Mouse (Mus musculus): Measurements from ENCODE around the gene Rab40c. TPM values are rescaled to one million over a fixed set of nuclear protein-coding genes. Genes with fewer than 3 reads are reported as not detected.

Rab40c gene
- polyA plus RNA-seq, 1 experiment from 2014 or later, result 59.2 TPM

GRCm38 (mm10) chr17:25957586-25958051, 38.1 kb upstream of the Rab40c start:
- no peak overlapping the region for H3K27ac ChIP-seq (ENCODE audit: low read length)
- peaks cover 10% of the 10 kb centered on the region for H3K27me3 ChIP-seq (replicated peaks; ENCODE audit: control insufficient read depth, insufficient read depth, low read length)
- no peak for ATAC-seq
- 74% methylated on average over 14 of the region's 14 CpGs for WGBS
- no peaks in the 10 kb centered on the region; the same call in 1 of the 2 replicates for H3K36me3 ChIP-seq (ENCODE audit: control insufficient read depth, insufficient read depth)
- H3K9ac ChIP-seq (replicated peaks; ENCODE audit: low read depth, low read length), result no peak overlapping the region
- no peaks in the 10 kb centered on the region for H3K9me3 ChIP-seq (ENCODE audit: control insufficient read depth, low read length)
- H3K4me1 ChIP-seq (replicated peaks; ENCODE audit: control insufficient read depth, insufficient read depth, low read length), result 0 out of 2 replicates have a peak, but pooled peaks cover 4% of the 10 kb centered on the region
- no peak overlapping the region for H3K4me3 ChIP-seq (replicated peaks; ENCODE audit: low read length)
- H3K4me2 ChIP-seq (ENCODE audit: low read length), result no peak overlapping the region

- no peak for ATAC-seq
- no peaks in the 10 kb centered on the region for H3K9me3 ChIP-seq (ENCODE audit: control insufficient read depth, low read length)
- no peaks in the 10 kb centered on the region; the same call in 1 of the 2 replicates for H3K36me3 ChIP-seq (ENCODE audit: control insufficient read depth, insufficient read depth)
- peaks cover 20% of the 10 kb centered on the region for H3K27me3 ChIP-seq (replicated peaks; ENCODE audit: control insufficient read depth, insufficient read depth, low read length)
- H3K27ac ChIP-seq (ENCODE audit: low read length), result no peak overlapping the region
- WGBS, result 84% methylated on average over 7 of the region's 7 CpGs
- H3K4me2 ChIP-seq (ENCODE audit: low read length), result no peak overlapping the region
- H3K9ac ChIP-seq (replicated peaks; ENCODE audit: low read depth, low read length), result no peak overlapping the region
- H3K4me1 ChIP-seq (replicated peaks; ENCODE audit: control insufficient read depth, insufficient read depth, low read length), result peaks cover 9% of the 10 kb centered on the region
- H3K4me3 ChIP-seq (replicated peaks; ENCODE audit: low read length), result no peak overlapping the region
Observed at GRCm38 (mm10) chr17:25956631-25957030, 37.1 kb upstream of the Rab40c start.

- Histone ChIP-seq H3K27me3 (replicated peaks; ENCODE audit: control insufficient read depth, insufficient read depth, low read length) (peaks cover 25% of the 10 kb centered on the region), H3K36me3 (ENCODE audit: control insufficient read depth, insufficient read depth) (no peaks in the 10 kb centered on the region; the same call in 1 of the 2 replicates), H3K4me2 (ENCODE audit: low read length) (no peak overlapping the region), H3K9ac (replicated peaks; ENCODE audit: low read depth, low read length) (no peak overlapping the region), H3K9me3 (ENCODE audit: control insufficient read depth, low read length) (no peaks in the 10 kb centered on the region), H3K4me1 (replicated peaks; ENCODE audit: control insufficient read depth, insufficient read depth, low read length) (peaks cover 14% of the 10 kb centered on the region), H3K27ac (ENCODE audit: low read length) (no peak overlapping the region), H3K4me3 (replicated peaks; ENCODE audit: low read length) (no peak overlapping the region)
- WGBS, result 67% methylated on average over 6 of the region's 7 CpGs
- no peak for ATAC-seq
Observed at GRCm38 (mm10) chr17:25956201-25956600, 36.7 kb upstream of the Rab40c start.

- H3K27ac ChIP-seq (ENCODE audit: low read length), result no peak overlapping the region
- H3K4me2 ChIP-seq (ENCODE audit: low read length), result no peak overlapping the region
- no peaks in the 10 kb centered on the region; the same call in 1 of the 2 replicates for H3K36me3 ChIP-seq (ENCODE audit: control insufficient read depth, insufficient read depth)
- no peak overlapping the region for H3K9ac ChIP-seq (replicated peaks; ENCODE audit: low read depth, low read length)
- H3K4me1 ChIP-seq (replicated peaks; ENCODE audit: control insufficient read depth, insufficient read depth, low read length), result peaks cover 15% of the 10 kb centered on the region
- H3K27me3 ChIP-seq (replicated peaks; ENCODE audit: control insufficient read depth, insufficient read depth, low read length), result peaks cover 27% of the 10 kb centered on the region
- 70% methylated on average over 3 of the region's 3 CpGs for WGBS
- no peak overlapping the region for H3K4me3 ChIP-seq (replicated peaks; ENCODE audit: low read length)
- no peaks in the 10 kb centered on the region for H3K9me3 ChIP-seq (ENCODE audit: control insufficient read depth, low read length)
- ATAC-seq, result no peak
Observed at GRCm38 (mm10) chr17:25955736-25956135, 36.2 kb upstream of the Rab40c start.

- no peak for ATAC-seq
- peaks cover 15% of the 10 kb centered on the region for H3K4me1 ChIP-seq (replicated peaks; ENCODE audit: control insufficient read depth, insufficient read depth, low read length)
- no peak overlapping the region for H3K9ac ChIP-seq (replicated peaks; ENCODE audit: low read depth, low read length)
- H3K4me3 ChIP-seq (replicated peaks; ENCODE audit: low read length), result no peak overlapping the region
- 75% methylated on average over 2 of the region's 2 CpGs for WGBS
- peaks cover 36% of the 10 kb centered on the region for H3K27me3 ChIP-seq (replicated peaks; ENCODE audit: control insufficient read depth, insufficient read depth, low read length)
- H3K4me2 ChIP-seq (ENCODE audit: low read length), result no peak overlapping the region
- no peak overlapping the region for H3K27ac ChIP-seq (ENCODE audit: low read length)
- no peaks in the 10 kb centered on the region; the same call in 1 of the 2 replicates for H3K36me3 ChIP-seq (ENCODE audit: control insufficient read depth, insufficient read depth)
- no peaks in the 10 kb centered on the region for H3K9me3 ChIP-seq (ENCODE audit: control insufficient read depth, low read length)
Observed at GRCm38 (mm10) chr17:25954671-25955070, 35.1 kb upstream of the Rab40c start.

GRCm38 (mm10) chr17:25953161-25953560, 33.6 kb upstream of the Rab40c start:
- WGBS, result 74% methylated on average over 5 of the region's 5 CpGs
- no peak overlapping the region for H3K4me3 ChIP-seq (replicated peaks; ENCODE audit: low read length)
- H3K9ac ChIP-seq (replicated peaks; ENCODE audit: low read depth, low read length), result no peak overlapping the region
- no peak overlapping the region for H3K27ac ChIP-seq (ENCODE audit: low read length)
- H3K4me2 ChIP-seq (ENCODE audit: low read length), result no peak overlapping the region
- peaks cover 15% of the 10 kb centered on the region for H3K4me1 ChIP-seq (replicated peaks; ENCODE audit: control insufficient read depth, insufficient read depth, low read length)
- no peaks in the 10 kb centered on the region for H3K9me3 ChIP-seq (ENCODE audit: control insufficient read depth, low read length)
- ATAC-seq, result no peak
- H3K36me3 ChIP-seq (ENCODE audit: control insufficient read depth, insufficient read depth), result no peaks in the 10 kb centered on the region; the same call in 1 of the 2 replicates
- H3K27me3 ChIP-seq (replicated peaks; ENCODE audit: control insufficient read depth, insufficient read depth, low read length), result peaks cover 36% of the 10 kb centered on the region

GRCm38 (mm10) chr17:25951803-25952623, 32.5 kb upstream of the Rab40c start, which contains the start of gene A930017K11Rik:
A930017K11Rik (minus strand) TSS chr17:25952565.
- Histone ChIP-seq H3K9me3 (ENCODE audit: control insufficient read depth, low read length) (no peaks in the 10 kb centered on the region), H3K4me3 (replicated peaks; ENCODE audit: low read length) (peak within 1 kb of the TSS; percentile 34), H3K4me2 (ENCODE audit: low read length) (peak within 1 kb of the TSS; percentile 46), H3K27ac (ENCODE audit: low read length) (no peak within 1 kb of the TSS), H3K36me3 (ENCODE audit: control insufficient read depth, insufficient read depth) (no peaks in the 10 kb centered on the region; the same call in 1 of the 2 replicates), H3K9ac (replicated peaks; ENCODE audit: low read depth, low read length) (0 out of 2 replicates have a peak within 1 kb of the TSS, but pooled peaks have one; percentile 2), H3K27me3 (replicated peaks; ENCODE audit: control insufficient read depth, insufficient read depth, low read length) (peaks cover 36% of the 10 kb centered on the region), H3K4me1 (replicated peaks; ENCODE audit: control insufficient read depth, insufficient read depth, low read length) (peaks cover 11% of the 10 kb centered on the region)
- WGBS, result under 1% methylated on average over 56 of the region's 58 CpGs
- ATAC-seq, result no peak

GRCm38 (mm10) chr17:25951225-25951802, 31.8 kb upstream of the Rab40c start:
- no peaks in the 10 kb centered on the region; the same call in 1 of the 2 replicates for H3K36me3 ChIP-seq (ENCODE audit: control insufficient read depth, insufficient read depth)
- peak overlapping the region; percentile 46 for H3K4me2 ChIP-seq (ENCODE audit: low read length)
- 1% methylated on average over 33 of the region's 33 CpGs for WGBS
- peak overlapping the region; percentile 34 for H3K4me3 ChIP-seq (replicated peaks; ENCODE audit: low read length)
- H3K9ac ChIP-seq (replicated peaks; ENCODE audit: low read depth, low read length), result no peak overlapping the region
- no peak overlapping the region for H3K27ac ChIP-seq (ENCODE audit: low read length)
- peaks cover 11% of the 10 kb centered on the region for H3K4me1 ChIP-seq (replicated peaks; ENCODE audit: control insufficient read depth, insufficient read depth, low read length)
- no peak for ATAC-seq
- no peaks in the 10 kb centered on the region for H3K9me3 ChIP-seq (ENCODE audit: control insufficient read depth, low read length)
- H3K27me3 ChIP-seq (replicated peaks; ENCODE audit: control insufficient read depth, insufficient read depth, low read length), result peaks cover 36% of the 10 kb centered on the region

- Histone ChIP-seq H3K9ac (replicated peaks; ENCODE audit: low read depth, low read length) (no peak overlapping the region), H3K4me3 (replicated peaks; ENCODE audit: low read length) (no peak overlapping the region), H3K4me2 (ENCODE audit: low read length) (no peak overlapping the region), H3K27me3 (replicated peaks; ENCODE audit: control insufficient read depth, insufficient read depth, low read length) (peaks cover 36% of the 10 kb centered on the region), H3K27ac (ENCODE audit: low read length) (no peak overlapping the region), H3K36me3 (ENCODE audit: control insufficient read depth, insufficient read depth) (no peaks in the 10 kb centered on the region; the same call in 1 of the 2 replicates), H3K9me3 (ENCODE audit: control insufficient read depth, low read length) (no peaks in the 10 kb centered on the region), H3K4me1 (replicated peaks; ENCODE audit: control insufficient read depth, insufficient read depth, low read length) (peaks cover 11% of the 10 kb centered on the region)
- no peak for ATAC-seq
- WGBS, result 0% methylated on average over 1 of the region's 3 CpGs
Observed at GRCm38 (mm10) chr17:25950706-25951105, 31.2 kb upstream of the Rab40c start.

All from forebrain, embryonic 16.5 days (tissue).